In genomic region chr4:8137403-8137802, GRCm38 (mm10) we compare ENCODE assay signal across 20 mouse cellular contexts.
DNase-seq lines count a peak whose midpoint lies in the region; ATAC-seq and TF ChIP-seq lines count a peak whose summit lies in the region.
"Had no signal": no experiment of that assay in that cellular context is flagged by ENCODE, and none has a peak within 500 bp of the region (broad histone marks: within the 10 kb centered on the region; RNA-seq: fewer than 3 reads in every experiment).

No protein-coding gene starts in this region.

- ATAC-seq in intestine, embryonic 16.5 days = peak; percentile 77
- no peak for ATAC-seq in intestine, embryonic 15.5 days
- peak; percentile 76 for ATAC-seq in intestine, postnatal 0 days
- ATAC-seq in stomach, postnatal 0 days (ENCODE audit: low FRiP score, low TSS enrichment) = 0 out of 2 replicates have a peak, but pooled peaks have one; percentile 53
- ATAC-seq: activated CD4-positive, CD25-positive, alpha-beta regulatory T cell, adult 4 months; forebrain, embryonic 13.5 days; forebrain, embryonic 15.5 days; forebrain, postnatal 0 days; Patski had no signal

- H3K36me3 ChIP-seq in intestine, embryonic 16.5 days (ENCODE audit: control insufficient read depth, insufficient read depth, low read length) = no peaks in the 10 kb centered on the region
- no peaks in the 10 kb centered on the region for H3K36me3 ChIP-seq in intestine, embryonic 15.5 days
- no peaks in the 10 kb centered on the region for H3K36me3 ChIP-seq in intestine, postnatal 0 days (ENCODE audit: control insufficient read depth, insufficient read depth)
- H3K36me3 ChIP-seq in stomach, postnatal 0 days (ENCODE audit: control insufficient read depth, insufficient read depth, low read length) = no peaks in the 10 kb centered on the region
- H3K36me3 ChIP-seq: embryonic facial prominence, embryonic 10.5 days; embryonic facial prominence, embryonic 12.5 days; forebrain, embryonic 15.5 days had no signal

- no peak for TF ChIP-seq EP300 in stomach, postnatal 0 days (optimal IDR thresholded peaks at IDR 0.05)

- WGBS in intestine, embryonic 16.5 days = 88% methylated on average over 2 of the region's 2 CpGs
- 86% methylated on average over 2 of the region's 2 CpGs for WGBS in intestine, embryonic 15.5 days
- 73% methylated on average over 2 of the region's 2 CpGs for WGBS in intestine, postnatal 0 days
- 78% methylated on average over 2 of the region's 2 CpGs for WGBS in stomach, postnatal 0 days

- no peaks in the 10 kb centered on the region for H3K4me1 ChIP-seq in intestine, embryonic 16.5 days (ENCODE audit: control insufficient read depth, insufficient read depth, low read length)
- H3K4me1 ChIP-seq in intestine, embryonic 15.5 days (replicated peaks) = no peaks in the 10 kb centered on the region
- H3K4me1 ChIP-seq in intestine, postnatal 0 days (replicated peaks; ENCODE audit: control insufficient read depth, insufficient read depth, low read length) = no peaks in the 10 kb centered on the region
- no peaks in the 10 kb centered on the region for H3K4me1 ChIP-seq in stomach, postnatal 0 days (replicated peaks; ENCODE audit: control insufficient read depth, insufficient read depth)
- H3K4me1 ChIP-seq: embryonic facial prominence, embryonic 10.5 days; embryonic facial prominence, embryonic 12.5 days; forebrain, embryonic 13.5 days; forebrain, embryonic 15.5 days had no signal

- no peak overlapping the region for H3K4me2 ChIP-seq in intestine, embryonic 16.5 days (ENCODE audit: low read depth, low read length)
- H3K4me2 ChIP-seq in intestine, embryonic 15.5 days (replicated peaks) = no peak overlapping the region
- H3K4me2 ChIP-seq in intestine, postnatal 0 days (replicated peaks; ENCODE audit: low read depth) = no peak overlapping the region
- H3K4me2 ChIP-seq in stomach, postnatal 0 days (replicated peaks; ENCODE audit: low read depth) = no peak overlapping the region
- H3K4me2 ChIP-seq: embryonic facial prominence, embryonic 12.5 days; forebrain, embryonic 13.5 days; forebrain, embryonic 15.5 days had no signal

- H3K27me3 ChIP-seq in intestine, embryonic 16.5 days (replicated peaks; ENCODE audit: control insufficient read depth, insufficient read depth, low read length) = no peaks in the 10 kb centered on the region
- H3K27me3 ChIP-seq in intestine, embryonic 15.5 days (replicated peaks) = no peaks in the 10 kb centered on the region
- H3K27me3 ChIP-seq in intestine, postnatal 0 days (replicated peaks; ENCODE audit: control insufficient read depth, insufficient read depth, low read length) = no peaks in the 10 kb centered on the region
- H3K27me3 ChIP-seq in stomach, postnatal 0 days (ENCODE audit: control insufficient read depth, insufficient read depth, low read length) = no peaks in the 10 kb centered on the region
- H3K27me3 ChIP-seq: embryonic facial prominence, embryonic 12.5 days; forebrain, embryonic 13.5 days; forebrain, embryonic 15.5 days; Patski had no signal

- no peaks in the 10 kb centered on the region for H3K9me3 ChIP-seq in intestine, embryonic 16.5 days (ENCODE audit: control insufficient read depth, low read length)
- no peaks in the 10 kb centered on the region for H3K9me3 ChIP-seq in intestine, embryonic 15.5 days
- no peaks in the 10 kb centered on the region for H3K9me3 ChIP-seq in intestine, postnatal 0 days (ENCODE audit: control insufficient read depth)
- no peaks in the 10 kb centered on the region for H3K9me3 ChIP-seq in stomach, postnatal 0 days (ENCODE audit: control insufficient read depth, low read length)
- H3K9me3 ChIP-seq: embryonic facial prominence, embryonic 10.5 days; embryonic facial prominence, embryonic 12.5 days; forebrain, embryonic 13.5 days; forebrain, embryonic 15.5 days had no signal

- H3K27ac ChIP-seq in intestine, embryonic 16.5 days (ENCODE audit: low read length) = no peak overlapping the region
- no peak overlapping the region for H3K27ac ChIP-seq in intestine, embryonic 15.5 days
- no peak overlapping the region for H3K27ac ChIP-seq in intestine, postnatal 0 days (ENCODE audit: low read depth, low read length)
- no peak overlapping the region for H3K27ac ChIP-seq in stomach, postnatal 0 days (replicated peaks)
- H3K27ac ChIP-seq: embryonic facial prominence, embryonic 10.5 days; embryonic facial prominence, embryonic 12.5 days; forebrain, embryonic 13.5 days; forebrain, embryonic 15.5 days had no signal

- DNase-seq in stomach, postnatal 0 days (ENCODE audit: low spot score) = no peak
- DNase-seq in layer of hippocampus, postnatal 14 days (ENCODE audit: low spot score in 2 of 2) = no peak
- DNase-seq: adrenal gland, adult 8-10 months; adrenal gland, postnatal 14 days; adrenal gland, postnatal 36 days; cerebellum, adult 11 months; cerebellum, adult 18-20 months; cerebellum, adult 8-10 months; cerebellum, adult 9-11 months; cerebellum, postnatal 25 days; forebrain, postnatal 0 days had no signal

- no peak overlapping the region for H3K4me3 ChIP-seq in intestine, embryonic 16.5 days (ENCODE audit: low read length)
- no peak overlapping the region for H3K4me3 ChIP-seq in intestine, embryonic 15.5 days (replicated peaks)
- H3K4me3 ChIP-seq in intestine, postnatal 0 days (ENCODE audit: low read depth, low read length) = no peak overlapping the region
- H3K4me3 ChIP-seq in stomach, postnatal 0 days (ENCODE audit: low read depth, low read length) = no peak overlapping the region
- H3K4me3 ChIP-seq: embryonic facial prominence, embryonic 10.5 days; embryonic facial prominence, embryonic 12.5 days; forebrain, embryonic 13.5 days; forebrain, embryonic 15.5 days had no signal

- no peak overlapping the region for H3K9ac ChIP-seq in intestine, embryonic 16.5 days (ENCODE audit: low read depth, low read length)
- no peak overlapping the region for H3K9ac ChIP-seq in intestine, embryonic 15.5 days
- no peak overlapping the region for H3K9ac ChIP-seq in intestine, postnatal 0 days (ENCODE audit: low read depth, low read length)
- H3K9ac ChIP-seq in stomach, postnatal 0 days (ENCODE audit: low read length) = no peak overlapping the region
- H3K9ac ChIP-seq: embryonic facial prominence, embryonic 12.5 days; forebrain, embryonic 13.5 days; forebrain, embryonic 15.5 days; forebrain, postnatal 0 days had no signal

- no peak for TF ChIP-seq CTCF in intestine, postnatal 0 days (IDR thresholded peaks at IDR 0.05; ENCODE audit: low read depth)
- no peak for TF ChIP-seq CTCF in stomach, postnatal 0 days (IDR thresholded peaks at IDR 0.05; ENCODE audit: low read depth)
